Mouse (Mus musculus): Measurements from ENCODE around the gene Zfp827.

Gene Zfp827

DNA sequence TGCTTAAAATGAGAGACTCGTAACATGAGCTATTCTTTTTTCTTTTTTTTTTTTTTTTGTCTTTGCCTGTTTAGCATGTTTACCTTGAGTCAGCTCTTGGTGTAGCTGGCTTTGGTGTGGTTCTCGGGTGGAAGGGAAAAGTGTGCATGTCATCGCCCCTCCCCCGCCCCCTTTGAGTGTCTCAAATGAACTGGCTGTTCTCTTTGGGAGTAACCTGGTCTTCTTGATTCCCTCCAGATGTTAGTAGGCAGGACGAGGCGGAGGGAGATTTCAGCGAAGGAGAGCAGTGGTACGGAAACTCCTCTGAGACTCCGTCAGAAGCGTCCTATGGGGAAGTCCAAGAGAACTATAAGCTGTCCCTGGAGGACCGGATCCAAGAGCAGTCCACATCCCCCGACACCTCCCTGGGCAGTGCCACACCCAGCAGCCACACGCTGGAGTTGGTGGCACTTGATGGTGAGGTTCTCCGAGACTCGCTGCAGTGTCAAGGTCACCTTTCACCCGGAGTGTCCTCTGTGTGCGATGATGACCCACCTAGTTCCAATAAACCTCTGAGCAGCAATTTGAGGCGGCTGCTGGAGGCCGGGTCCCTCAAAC is 31.9 kb downstream of the Zfp827 start:
- in situ Hi-C loops (cut with MboI, MseI), result no loop called here

DNA sequence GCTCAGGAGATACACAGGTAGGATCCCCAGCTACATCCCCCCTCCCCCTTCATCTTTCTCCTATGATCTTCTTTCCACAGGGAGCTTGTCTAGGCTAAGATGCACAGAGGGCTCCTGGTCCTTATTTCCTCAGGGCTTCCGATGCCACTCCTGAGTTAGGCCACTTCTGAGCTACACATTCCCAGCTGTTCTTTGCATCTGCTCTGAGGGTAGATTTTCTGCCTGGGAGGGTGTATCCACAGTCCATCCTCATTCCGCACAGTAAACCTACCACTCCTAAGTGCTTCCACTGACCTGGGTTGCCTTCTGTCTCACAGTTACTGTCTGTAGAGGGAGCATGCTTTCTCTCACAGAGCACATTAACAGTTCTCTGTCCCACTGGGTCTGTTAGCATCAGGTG is 37.7 kb downstream of the Zfp827 start:
- in situ Hi-C loops (cut with MboI, MseI), result no loop called here

DNA sequence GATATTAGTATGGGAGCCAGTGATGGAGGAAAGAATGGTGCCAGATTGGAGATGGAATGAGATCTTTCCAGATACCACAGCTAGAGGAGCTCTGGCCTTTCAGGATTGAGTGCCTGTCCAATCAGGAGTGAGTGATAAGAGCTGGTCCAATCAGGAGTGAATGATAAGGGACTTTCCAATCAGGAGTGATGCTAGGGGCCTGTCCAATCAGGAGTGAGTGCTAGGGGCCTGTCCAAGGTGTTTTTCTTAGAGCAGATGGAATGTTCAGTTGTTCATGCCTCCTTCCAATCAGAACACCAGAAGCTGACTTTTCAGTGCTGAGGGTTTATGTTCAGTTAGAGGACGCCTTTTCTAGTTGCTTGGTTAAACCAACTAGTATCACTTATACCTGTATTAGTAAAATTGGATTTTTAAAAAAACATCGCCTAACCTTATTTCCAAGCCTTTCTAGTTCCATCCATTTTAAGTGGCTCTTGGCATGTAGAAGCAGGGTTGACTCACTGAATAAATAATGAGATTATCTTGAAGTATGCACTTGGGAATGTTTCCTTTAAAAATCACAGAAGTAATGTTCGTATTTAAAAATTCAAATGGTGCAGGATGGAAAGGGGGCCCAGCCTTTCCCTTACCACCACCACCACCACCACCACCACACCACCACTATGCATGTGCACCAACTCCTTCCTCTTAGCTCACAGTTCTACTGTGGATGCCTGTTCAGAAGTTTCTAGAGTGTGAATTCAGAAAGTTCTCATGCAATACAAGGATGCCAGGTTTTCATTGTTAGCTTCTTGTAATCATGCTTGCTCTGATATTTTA is 39.8 kb downstream of the Zfp827 start:
- in situ Hi-C loops (cut with MboI, MseI), result no loop called here

DNA sequence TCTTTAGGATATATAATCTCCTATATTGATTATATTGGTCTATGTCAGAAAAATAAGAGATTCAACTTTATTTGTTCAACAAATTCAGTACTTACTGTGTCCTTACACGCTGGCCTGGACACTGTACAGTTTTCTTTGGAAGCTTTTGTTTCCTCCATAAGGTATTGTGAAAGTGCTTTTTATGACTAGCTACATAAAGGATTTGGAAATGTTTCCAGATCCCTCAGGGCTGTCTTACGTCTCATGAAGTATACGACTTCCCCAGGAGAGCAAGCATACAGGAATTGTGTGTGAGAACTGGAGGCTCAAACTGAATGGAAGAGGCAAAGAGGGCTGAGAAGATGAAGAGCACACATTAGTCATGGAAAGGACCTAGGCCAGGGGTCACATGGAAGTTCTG is 45.1 kb downstream of the Zfp827 start:
- in situ Hi-C loops (cut with MboI, MseI), result no loop called here

DNA sequence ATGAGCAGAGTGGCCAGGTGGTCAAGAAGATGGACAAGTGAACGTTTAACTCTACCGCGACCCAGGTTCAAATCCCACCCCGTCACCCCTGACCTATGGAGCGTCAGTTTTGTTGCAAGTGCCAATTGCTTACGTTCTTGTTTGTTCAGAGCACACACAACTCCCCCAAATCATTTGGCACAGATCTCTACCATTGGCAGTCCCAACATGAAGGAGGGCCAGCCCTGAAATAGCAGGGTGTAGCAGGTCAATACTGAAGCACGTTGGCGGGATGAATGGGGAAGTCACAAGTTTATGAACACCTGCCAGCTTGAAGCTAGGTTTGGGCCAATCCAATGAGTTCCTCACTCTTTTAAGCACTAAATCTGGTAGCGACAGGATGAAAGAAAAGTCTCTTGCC is 46.7 kb downstream of the Zfp827 start:
- in situ Hi-C loops (cut with MboI, MseI), result no loop called here

DNA sequence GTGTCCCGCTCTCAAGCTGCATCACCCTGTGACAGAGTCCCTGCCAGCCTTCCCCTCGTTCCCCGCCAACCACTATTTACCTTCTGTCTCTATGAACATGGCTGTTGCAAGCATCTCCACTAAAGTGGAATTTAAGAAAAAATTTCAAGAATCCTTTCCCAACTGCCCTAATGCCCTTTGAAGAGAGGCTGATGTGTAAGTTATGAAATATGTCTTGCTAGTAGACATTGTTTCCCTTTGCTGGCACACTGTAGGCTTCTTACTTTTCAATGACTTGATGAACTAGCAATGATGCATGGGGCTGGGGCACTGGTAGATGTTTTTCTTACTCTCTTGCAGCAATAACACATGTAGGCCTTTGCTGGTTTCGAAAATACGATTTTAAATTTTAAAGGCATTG is 49.0 kb downstream of the Zfp827 start:
- in situ Hi-C loops (cut with MboI, MseI), result no loop called here

DNA sequence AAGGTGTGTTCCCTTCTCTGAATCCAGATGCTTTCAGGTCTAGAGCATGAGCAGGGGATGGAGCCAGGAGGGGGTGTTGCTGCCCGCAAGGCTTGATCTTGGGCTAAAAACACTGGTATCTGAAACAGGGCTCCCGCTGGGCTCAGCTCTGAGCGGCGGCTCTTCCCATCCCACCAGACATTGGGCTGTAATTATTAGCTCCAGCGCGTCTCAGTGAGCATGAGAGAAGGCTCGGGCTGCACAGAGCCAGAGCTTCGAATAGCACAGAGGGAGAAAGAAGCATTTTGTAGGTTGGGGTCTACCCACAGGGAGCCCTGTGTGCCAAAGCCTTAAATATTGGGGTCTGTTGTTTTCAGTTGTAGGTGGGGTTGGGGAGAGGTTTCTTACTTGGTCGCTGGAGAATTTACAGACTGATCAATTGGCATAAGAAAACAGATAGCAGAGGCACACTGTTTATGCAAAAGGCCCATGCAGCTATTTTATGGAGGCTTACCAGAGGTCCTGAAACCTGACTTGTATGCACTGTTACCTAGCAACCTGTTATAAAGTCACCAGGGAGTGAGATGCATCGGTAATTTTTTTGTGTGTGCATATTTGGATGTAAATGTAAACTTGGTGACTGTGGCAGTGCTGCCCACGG is 50.4 kb downstream of the Zfp827 start:
- in situ Hi-C loops (cut with MboI, MseI), result no loop called here

DNA sequence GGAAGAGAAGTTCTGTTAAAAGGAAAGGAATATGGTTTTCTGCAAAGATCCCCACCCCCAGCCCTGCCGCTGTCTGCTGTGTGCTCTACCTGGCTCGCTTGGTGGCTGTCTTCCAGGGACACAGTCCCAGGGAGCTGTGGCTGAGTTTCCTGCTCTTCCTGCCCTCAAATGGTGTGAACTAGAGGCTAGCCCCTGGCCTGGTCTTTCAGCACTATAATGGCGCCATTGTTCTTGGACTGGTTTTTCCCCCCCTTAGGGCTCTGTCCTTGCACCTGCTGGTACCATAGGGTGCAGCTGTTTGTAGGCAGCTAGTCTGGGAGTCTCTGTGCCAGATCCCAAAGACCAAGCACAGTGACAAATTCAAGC is 50.9 kb downstream of the Zfp827 start:
- in situ Hi-C loops (cut with MboI, MseI), result no loop called here

DNA sequence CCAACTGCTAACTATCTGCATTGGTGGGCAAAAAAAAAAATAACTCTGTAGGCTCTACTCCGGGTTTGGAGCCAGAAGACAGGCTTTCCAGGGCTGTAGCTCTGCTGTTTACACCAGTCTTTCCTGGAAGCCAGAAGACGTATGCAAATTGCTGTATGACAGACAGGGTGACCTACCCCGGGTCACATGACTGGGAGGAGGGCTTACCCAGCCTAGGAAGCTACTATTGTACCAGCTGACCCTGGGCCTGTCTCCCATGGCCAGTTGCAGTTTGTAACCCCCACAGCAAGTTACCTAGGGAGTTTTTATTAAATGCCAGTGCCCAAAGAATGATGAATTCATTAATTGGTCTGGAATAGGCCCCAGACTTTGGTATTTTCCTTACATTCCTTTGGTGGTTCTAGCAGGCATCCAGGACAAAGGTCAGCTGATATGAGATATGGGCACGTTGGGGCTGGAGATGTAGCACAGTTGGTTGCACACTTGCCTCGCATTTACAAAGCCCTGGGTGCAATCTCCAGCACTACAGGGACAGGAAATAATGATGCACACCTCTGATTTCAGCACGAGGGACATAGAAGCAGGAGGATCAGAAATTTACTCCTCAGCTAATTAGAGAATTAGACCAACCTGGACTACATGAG is 52.0 kb downstream of the Zfp827 start:
- in situ Hi-C loops (cut with MboI, MseI), result no loop called here

DNA sequence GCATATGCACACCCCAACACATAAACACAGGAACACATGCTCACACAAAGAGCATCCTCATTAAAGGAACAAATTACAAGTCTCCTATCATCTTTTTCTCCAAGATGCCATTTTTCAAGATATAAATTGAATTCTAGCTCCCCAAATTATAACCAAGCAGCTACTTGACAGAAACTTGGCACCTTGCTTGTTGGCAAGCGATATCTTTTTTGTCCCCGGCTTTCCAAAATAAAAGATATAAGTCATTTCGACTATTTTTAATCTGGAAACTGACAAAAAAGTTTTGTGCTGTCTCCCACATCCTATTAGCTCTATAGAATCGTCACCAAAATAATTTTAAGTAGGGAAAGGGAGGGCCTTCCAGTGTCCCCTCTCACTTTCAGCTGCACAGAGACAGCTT is 53.1 kb downstream of the Zfp827 start:
- in situ Hi-C loops (cut with MboI, MseI), result no loop called here

DNA sequence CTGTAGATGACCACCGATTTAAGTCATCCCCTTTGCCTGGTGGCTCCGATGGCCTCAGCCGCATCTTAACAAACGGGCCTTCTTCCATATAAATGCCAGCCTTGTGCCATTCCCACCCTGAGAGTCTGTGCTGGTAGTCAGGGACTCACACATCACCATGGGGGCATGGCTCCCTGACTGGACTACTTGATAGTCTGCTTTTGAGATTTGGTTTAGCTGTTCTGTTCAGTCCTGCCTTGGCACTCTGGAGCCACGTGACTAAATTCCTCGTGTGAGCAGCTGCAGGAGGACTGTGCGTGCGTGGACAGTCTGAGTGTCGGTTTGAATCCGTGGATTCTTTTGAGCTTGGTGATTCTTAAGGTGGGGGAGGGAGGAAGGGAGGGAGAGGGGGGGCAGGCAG is 53.7 kb downstream of the Zfp827 start:
- in situ Hi-C loops (cut with MboI, MseI), result no loop called here

DNA sequence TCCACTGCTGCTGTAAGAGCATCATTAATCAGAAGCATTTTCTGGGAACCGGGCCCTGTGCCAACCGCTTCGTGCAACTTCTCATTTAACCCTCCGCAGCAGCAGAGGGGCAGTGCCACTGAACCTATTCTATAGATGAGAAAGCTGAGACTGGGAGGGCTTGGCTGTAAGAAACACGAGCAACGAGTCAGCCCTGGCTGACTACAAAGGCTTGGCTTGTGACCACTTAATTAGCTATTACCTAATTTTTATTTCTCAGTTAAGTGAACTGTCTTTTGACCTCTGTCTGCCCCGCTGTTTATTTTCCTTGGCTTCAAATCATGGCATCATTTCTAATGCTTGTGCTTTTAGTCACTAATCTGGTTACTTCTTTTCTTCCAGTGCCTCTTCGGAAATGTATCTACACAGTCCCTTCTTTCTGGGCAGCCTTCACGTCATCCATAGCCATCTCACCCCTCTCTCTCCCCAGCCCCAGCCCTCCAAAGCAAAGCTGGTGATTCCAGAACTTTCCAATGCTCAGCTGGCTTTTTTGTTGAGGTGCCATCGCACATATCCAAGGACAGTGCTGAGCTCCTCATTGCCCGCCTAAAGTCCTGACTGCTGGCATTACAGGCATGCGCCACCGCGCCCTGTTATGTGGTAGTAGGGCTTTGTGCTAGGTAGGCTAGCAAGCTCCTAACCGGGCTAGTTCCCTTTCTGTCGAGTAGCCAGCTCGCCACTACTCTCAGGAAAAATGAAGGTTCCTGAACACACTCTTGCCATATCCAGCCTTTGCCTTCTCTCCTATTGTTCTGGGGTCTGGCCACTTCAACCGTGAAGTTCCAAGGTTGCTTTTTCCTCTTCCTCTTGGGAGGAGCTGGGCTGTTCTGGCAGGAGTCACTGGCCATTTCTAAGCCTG is 55.5 kb downstream of the Zfp827 start:
- in situ Hi-C loops (cut with MboI, MseI), result no loop called here

DNA sequence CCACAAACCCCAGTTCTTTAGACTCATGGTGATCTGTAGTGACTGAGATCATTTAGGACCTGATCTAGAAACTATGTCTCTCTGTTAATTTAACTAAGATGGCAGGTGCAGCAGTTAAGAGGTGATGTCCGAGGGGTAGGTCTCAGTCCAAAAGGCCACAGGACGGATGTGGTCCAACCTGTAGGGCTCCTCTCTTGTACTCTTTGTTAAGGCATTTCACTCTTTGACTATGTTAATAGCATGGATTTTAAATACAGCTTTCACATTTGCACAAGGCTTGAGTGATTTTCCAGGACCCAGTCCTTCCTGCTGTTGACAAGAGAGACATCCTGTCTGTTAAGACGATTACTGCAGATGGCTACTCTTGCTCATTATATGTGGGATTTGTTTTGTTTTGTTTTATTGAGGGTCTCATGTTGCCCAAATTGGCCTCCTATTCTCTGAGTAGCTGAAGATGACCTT is 56.2 kb downstream of the Zfp827 start:
- in situ Hi-C loops (cut with MboI, MseI), result no loop called here

DNA sequence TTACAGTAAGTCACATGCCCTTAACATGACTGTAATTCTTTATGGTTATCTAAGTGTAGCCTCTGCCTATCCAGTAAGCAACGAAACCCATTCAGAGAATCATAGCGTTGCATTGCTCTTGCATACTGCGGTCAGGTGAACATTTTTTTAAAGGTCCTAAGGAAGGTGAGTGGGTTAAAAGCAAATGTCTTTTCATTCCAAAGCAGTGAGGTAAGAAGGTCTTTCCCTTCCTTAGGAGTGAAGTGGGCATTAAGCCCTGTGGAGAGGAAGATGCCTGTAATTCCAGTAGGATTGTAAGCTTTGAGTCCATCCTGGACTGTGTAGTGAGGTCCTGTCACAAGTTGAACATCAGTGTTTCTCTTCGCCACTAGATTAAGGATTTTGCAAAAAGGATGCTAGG is 66.2 kb downstream of the Zfp827 start:
- in situ Hi-C loops (cut with MboI, MseI), result no loop called here

DNA sequence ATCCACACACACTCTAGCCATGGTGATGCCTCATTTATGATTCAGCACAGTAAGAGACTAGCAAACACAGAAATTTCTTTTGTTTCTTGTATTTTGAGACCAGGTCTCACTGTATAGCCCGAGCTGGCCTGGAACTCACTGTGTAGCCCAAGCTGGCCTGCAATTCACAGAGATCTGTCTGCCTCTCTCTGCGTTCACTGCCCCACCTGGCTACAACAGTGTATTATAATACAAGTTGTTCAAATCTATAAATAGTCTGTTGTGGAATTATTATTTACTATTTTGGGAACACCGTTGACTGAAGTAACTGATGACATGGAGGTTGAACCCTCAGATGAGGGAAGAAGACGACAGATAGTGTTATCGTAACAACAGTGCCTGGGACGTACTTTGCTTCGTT is 66.9 kb downstream of the Zfp827 start:
- in situ Hi-C loops (cut with MboI, MseI), result no loop called here

DNA sequence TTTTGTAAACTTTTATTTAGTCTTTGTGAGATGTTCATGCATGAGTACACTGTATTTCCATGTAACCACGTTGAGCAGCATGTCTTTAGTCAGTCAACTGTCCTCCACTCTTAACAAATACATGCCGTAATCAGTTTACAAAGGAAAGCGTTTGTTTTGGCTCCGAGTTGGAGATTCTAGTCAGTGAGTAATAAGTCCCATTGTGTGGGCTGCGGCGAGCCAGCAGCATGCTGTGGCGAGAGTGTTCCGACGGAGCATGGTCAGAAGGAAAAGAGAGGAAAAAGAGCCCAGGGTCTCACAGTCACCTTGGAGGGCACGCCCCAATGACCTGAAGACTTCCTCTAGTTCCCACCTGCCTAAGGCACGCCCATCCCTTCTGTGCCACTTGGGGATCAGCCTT is 68.7 kb downstream of the Zfp827 start:
- in situ Hi-C loops (cut with MboI, MseI), result no loop called here

DNA sequence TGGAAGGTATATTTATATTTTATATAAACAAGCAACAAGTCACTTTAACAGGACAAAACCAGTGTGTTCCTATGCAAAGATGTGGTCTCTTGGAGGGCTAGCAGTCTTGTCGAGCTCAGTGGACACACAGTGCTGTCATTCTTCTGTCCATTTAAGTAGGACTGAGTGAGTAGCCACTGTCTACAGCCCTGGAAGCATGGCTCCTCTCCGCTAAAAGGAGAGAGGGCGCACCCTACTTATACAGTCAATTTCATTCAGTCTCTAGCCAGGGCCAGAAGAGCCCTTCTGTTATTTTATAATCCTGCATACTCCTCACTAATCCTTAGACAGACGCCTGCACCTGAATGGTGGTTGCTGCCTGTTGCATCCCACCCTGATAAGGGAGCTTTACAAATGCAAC is 74.5 kb downstream of the Zfp827 start:
- in situ Hi-C loops (cut with MboI, MseI), result no loop called here

DNA sequence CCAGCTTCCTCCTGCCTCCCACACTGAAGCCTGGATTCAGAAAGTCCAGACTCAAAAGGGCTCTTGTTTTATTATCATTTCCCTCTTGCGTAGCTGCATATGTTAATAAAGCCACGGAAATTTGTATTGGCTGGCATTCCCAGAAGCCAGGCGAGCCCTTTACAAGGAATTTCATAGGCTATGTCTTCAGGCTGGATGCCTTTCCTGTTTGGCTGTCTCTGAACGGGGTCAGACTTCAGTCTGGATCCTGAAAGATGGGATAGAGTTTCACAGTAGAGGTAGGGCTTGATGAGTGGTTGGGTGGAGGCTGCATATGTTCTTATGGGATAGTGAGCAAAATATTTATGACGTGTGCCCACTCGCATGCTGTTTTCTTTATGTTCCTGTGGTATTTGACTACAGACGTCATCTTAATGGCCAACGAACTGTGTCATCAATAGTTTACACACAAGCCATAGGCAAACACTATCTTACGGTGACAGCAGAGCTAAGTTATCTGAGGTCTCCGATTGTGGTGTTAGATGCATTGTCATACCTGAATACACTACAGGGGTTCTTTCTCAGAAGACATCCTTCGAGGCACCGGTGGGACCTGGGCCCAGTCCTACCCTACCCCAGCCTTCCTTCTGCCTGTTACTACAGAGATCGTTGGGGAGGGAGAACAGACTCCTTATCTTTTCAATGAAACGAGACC is 75.1 kb downstream of the Zfp827 start:
- in situ Hi-C loops (cut with MboI, MseI), result no loop called here

DNA sequence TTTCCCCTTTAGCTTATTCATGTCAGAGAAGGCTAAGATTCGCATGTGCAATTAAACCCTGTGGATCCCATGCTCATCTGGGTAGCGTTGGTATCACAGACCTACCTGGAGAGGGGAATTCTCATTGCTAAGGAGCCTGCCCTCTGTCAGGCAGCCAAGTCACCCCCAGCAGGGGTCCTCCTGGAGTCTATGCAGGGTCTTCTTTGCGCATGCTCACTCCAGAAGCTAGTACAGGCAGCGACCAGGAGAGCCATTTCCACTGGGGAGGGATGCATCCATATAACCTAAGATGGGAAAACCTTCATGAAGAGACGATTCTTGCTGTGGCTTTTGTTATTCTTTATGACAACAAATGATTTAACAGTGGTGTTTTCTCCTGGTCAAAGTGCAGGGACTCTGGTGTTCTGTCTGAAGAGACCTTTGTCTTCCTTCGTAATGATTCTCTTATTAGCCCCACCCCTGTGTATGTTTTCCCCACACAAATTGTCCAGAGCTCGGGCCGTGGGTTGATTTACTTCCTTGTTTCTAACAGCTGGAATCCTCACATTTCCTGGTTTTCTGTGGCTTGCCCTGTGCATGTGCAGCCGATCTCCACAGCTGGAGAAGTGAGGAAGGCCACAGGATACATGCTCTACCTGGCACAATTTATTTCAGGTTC is 75.8 kb downstream of the Zfp827 start:
- in situ Hi-C loops (cut with MboI, MseI), result no loop called here

DNA sequence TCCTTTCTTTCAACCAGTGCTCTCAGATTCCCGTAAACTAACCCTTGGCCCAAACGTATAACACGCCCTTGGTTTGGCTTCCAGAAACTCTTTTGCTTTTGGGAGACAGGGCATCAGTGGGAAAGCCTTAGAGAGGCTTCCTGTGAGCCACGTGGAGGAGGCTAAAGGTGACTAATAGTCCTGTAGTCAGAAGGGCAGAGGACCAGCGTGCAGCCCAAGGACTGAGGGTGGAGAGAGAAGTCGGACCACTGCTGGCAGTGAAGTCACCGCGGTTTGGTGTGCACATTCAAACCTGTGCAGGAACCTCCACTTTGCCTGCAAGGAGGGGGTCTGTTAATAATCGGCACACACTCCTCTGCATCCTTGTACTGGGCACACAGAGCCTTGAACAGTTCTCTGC is 76.4 kb downstream of the Zfp827 start:
- in situ Hi-C loops (cut with MboI, MseI), result no loop called here
